Mouse (Mus musculus) ES-Bruce4 (cell line): ENCODE measurements around the gene Slc16a1. TPM values are rescaled to one million over a fixed set of nuclear protein-coding genes. Genes with fewer than 3 reads are reported as not detected.

Source experiments
- H3K27ac ChIP-seq: 2 replicates; pipeline ENCODE4 v1.5.1; 2012; ENCODE audit warnings: low read length, inconsistent platforms; ENCODE audit not compliant: insufficient read depth
- H3K27me3 ChIP-seq: 2 replicates; pipeline ENCODE4 v1.6.1; 2012; ENCODE audit warnings: mild to moderate bottlenecking, low read length, inconsistent platforms; ENCODE audit not compliant: control insufficient read depth, poor library complexity, insufficient read depth, severe bottlenecking
- H3K36me3 ChIP-seq: 2 replicates; pipeline ENCODE4 v1.6.1; 2012; ENCODE audit warnings: inconsistent platforms, mild to moderate bottlenecking, low read length, moderate library complexity; ENCODE audit not compliant: control insufficient read depth, poor library complexity, insufficient read depth, severe bottlenecking
- H3K4me1 ChIP-seq: one replicate; pipeline ENCODE4 v1.8.1; 2011; ENCODE audit warnings: low read length; ENCODE audit not compliant: control insufficient read depth, insufficient read depth
- H3K4me3 ChIP-seq: 2 replicates; pipeline ENCODE4 v1.5.1; 2011; ENCODE audit warnings: low read depth, mild to moderate bottlenecking, low read length
- H3K9ac ChIP-seq: 2 replicates; pipeline ENCODE4 v1.6.1; 2012; ENCODE audit warnings: low read depth, mild to moderate bottlenecking, inconsistent platforms; ENCODE audit not compliant: poor library complexity, severe bottlenecking
- H3K9me3 ChIP-seq: replicated peaks from 2 replicates; pipeline ENCODE4 v1.6.1; 2012; ENCODE audit warnings: mild to moderate bottlenecking, low read length, inconsistent platforms; ENCODE audit not compliant: control insufficient read depth, poor library complexity, insufficient read depth, severe bottlenecking
- CTCF ChIP-seq: IDR thresholded peaks from one replicate; pipeline ENCODE4 v1.8.1; 2011; ENCODE audit warnings: low read depth, low read length
- EP300 ChIP-seq: IDR thresholded peaks from 2 replicates; pipeline ENCODE4 v1.6.1; 2011; ENCODE audit warnings: low read depth, low read length; ENCODE audit not compliant: insufficient read depth
- POLR2A ChIP-seq: IDR thresholded peaks from one replicate; pipeline ENCODE4 v1.8.1; 2011; ENCODE audit warnings: low read length; ENCODE audit not compliant: insufficient read depth
- polyA plus RNA-seq: library from polyadenylated mRNA; stranded (reverse); fragments of >200 nt; gene quantifications from 2 replicates; pipeline ENCODE4 v1.2.4, GENCODE M21; 2011; ENCODE audit warnings: low read depth; ENCODE audit not compliant: missing spikeins, insufficient read depth, insufficient read length

Slc16a1 gene
- polyA plus RNA-seq, 1 experiment = 87.2 TPM

DNA sequence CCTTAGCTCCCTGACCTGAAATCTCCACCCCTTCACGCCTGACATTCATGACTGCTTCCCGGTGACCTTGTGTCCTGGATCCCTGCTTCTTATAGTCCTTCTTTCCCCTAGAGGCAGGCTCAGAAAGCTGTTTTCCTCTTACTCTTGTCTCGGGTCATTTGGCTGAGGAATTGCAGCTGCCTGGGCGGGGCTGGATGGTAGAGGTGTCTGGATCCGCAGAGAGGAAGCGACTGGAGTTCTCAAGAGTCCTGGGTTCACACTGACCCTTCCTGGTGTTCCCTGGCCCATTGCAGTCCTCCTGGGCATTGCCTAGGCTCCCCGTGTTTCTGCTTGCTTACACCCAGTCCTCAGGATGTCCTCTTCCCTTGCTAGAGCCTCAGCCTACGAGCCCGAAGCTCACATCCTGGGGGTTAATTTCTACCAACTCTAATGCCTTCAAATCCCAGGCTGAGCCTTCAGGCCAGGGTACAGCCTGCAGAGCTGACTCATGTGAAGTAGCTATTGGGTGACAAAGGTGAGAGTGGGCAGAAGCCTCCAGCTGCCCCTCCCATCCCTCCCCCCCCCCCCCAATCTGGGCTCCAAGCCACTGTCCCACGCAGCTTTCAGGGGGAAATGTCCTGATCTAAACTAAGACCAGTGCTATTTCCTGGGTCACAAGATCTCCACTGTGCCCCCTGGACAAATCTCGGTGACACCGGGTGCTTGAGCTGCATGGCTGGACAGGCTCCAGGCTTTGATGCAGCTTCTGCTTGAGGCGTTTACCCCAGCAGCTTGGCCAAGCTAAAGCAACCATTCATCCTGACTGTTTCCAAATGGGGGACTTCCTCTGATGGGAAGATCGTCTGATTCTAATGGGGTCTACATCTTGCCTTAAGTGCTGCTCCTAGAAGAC is 36.1 kb downstream of the Slc16a1 start:
- Histone ChIP-seq H3K4me1 (peaks cover 2% of the 10 kb centered on the region), H3K27ac (no peak overlapping the region), H3K9me3 (no peaks in the 10 kb centered on the region), H3K9ac (no peak overlapping the region), H3K4me3 (peak overlapping the region; percentile 41), H3K36me3 (no peaks in the 10 kb centered on the region), H3K27me3 (no peaks in the 10 kb centered on the region)
- TF ChIP-seq POLR2A (no peak), EP300 (no peak), CTCF (no peak)

- H3K27ac ChIP-seq = no peak overlapping the region
- no peaks in the 10 kb centered on the region for H3K27me3 ChIP-seq
- no peaks in the 10 kb centered on the region for H3K36me3 ChIP-seq
- H3K4me3 ChIP-seq = peak overlapping the region; percentile 41
- no peaks in the 10 kb centered on the region for H3K4me1 ChIP-seq
- no peak overlapping the region for H3K9ac ChIP-seq
- no peak for TF ChIP-seq POLR2A
- peak; percentile 69; the same call in 1 of the 2 replicates for TF ChIP-seq EP300
- peak; percentile 87 for TF ChIP-seq CTCF
- H3K9me3 ChIP-seq = no peaks in the 10 kb centered on the region
These were observed 36.9 kb downstream of the Slc16a1 start for GRCm38 (mm10) chr3:104675258-104675851.

- TF ChIP-seq EP300 (no peak), CTCF (no peak), POLR2A (no peak)
- no peaks in the 10 kb centered on the region for H3K4me1 ChIP-seq
- no peak overlapping the region for H3K9ac ChIP-seq
- no peak overlapping the region for H3K27ac ChIP-seq
- H3K36me3 ChIP-seq = no peaks in the 10 kb centered on the region
- no peaks in the 10 kb centered on the region for H3K9me3 ChIP-seq
- no peaks in the 10 kb centered on the region for H3K27me3 ChIP-seq
- no peak overlapping the region for H3K4me3 ChIP-seq
These were observed 39.3 kb downstream of the Slc16a1 start for GRCm38 (mm10) chr3:104677781-104678180.

- no peak overlapping the region for H3K9ac ChIP-seq
- no peak for TF ChIP-seq EP300
- TF ChIP-seq CTCF = no peak
- TF ChIP-seq POLR2A = no peak
- no peaks in the 10 kb centered on the region for H3K4me1 ChIP-seq
These were observed 40.4 kb downstream of the Slc16a1 start for GRCm38 (mm10) chr3:104678826-104679225.

DNA sequence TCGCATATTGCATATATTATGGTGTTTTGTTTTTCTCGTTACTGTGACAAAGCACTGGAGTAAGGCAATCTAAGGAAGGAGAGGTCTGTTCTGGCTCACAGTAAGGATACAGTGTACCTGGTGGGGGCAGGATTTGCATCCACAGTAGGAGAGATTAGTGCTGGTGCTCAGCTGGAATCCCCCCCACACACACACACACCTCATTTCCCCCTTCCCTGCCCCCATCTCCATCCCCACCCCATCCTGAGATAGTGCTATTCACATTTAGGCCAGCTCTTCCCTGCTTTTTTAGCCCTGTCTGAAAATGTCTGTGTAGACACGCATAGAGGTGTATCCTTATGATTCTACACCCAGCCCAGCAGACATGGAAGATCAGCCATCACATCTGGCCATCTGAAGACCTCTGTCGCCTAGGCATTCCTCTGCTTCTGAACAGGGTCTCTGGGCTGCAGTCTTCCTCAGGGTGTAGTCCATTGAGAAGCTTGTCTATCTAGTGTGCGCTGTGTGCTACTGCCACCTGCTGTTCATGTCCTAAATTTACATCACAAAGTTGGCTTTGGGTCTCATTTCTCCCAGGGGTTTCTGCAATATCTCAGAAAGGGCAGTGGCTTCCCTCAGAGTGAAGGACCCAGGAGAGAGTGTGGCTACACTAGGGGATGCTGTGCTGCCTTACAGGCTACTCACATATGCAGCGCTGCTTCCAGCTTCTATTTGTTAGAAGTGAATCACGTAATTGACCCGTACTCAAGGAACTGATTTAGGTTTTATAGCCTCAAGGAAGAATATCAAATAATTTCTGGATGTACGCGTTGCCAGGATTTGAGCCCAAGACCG is 44.4 kb downstream of the Slc16a1 start:
- H3K4me3 ChIP-seq = no peak overlapping the region

More at GRCm38 (mm10) chr3:104678826-104679225, 40.4 kb downstream of the Slc16a1 start:
- no peak overlapping the region for H3K27ac ChIP-seq
- H3K27me3 ChIP-seq = no peaks in the 10 kb centered on the region
- H3K4me3 ChIP-seq = no peak overlapping the region
- no peaks in the 10 kb centered on the region for H3K9me3 ChIP-seq
- H3K36me3 ChIP-seq = no peaks in the 10 kb centered on the region

More for the DNA sequence above, 44.4 kb downstream of the Slc16a1 start:
- Histone ChIP-seq H3K9ac (no peak overlapping the region), H3K27me3 (no peaks in the 10 kb centered on the region), H3K27ac (no peak overlapping the region), H3K4me1 (no peaks in the 10 kb centered on the region), H3K36me3 (no peaks in the 10 kb centered on the region), H3K9me3 (no peaks in the 10 kb centered on the region)
- TF ChIP-seq CTCF (peak; percentile 60), EP300 (no peak)
